Mouse (Mus musculus) olfactory bulb, adult 2 months (tissue): ENCODE data around the gene Shroom1. TPM values are rescaled to one million over a fixed set of nuclear protein-coding genes. Genes with fewer than 3 reads are reported as not detected.

ENCODE experiments used
- H3K27ac ChIP-seq: fragments of 200-500 bp; 2 replicates; pipeline ENCODE4 v1.5.1; 2012; ENCODE audit warnings: low read depth, low read length; ENCODE audit not compliant: insufficient read depth
- H3K4me1 ChIP-seq: fragments of 200-500 bp; 2 replicates; pipeline ENCODE4 v1.6.1; 2012; ENCODE audit warnings: low read length; ENCODE audit not compliant: control insufficient read depth, insufficient read depth
- H3K4me3 ChIP-seq: fragments of 200-500 bp; 2 replicates; pipeline ENCODE4 v1.5.1; 2012; ENCODE audit warnings: mild to moderate bottlenecking, low read depth, low read length, moderate library complexity; ENCODE audit not compliant: insufficient read depth
- CTCF ChIP-seq: fragments of 200-500 bp; IDR thresholded peaks from 2 replicates; pipeline ENCODE4 v1.5.1; 2012; ENCODE audit warnings: low read depth, mild to moderate bottlenecking, low read length, moderate library complexity; ENCODE audit not compliant: insufficient read depth
- POLR2A ChIP-seq: fragments of 200-500 bp; IDR thresholded peaks from 2 replicates; pipeline ENCODE4 v1.6.1; 2012; ENCODE audit warnings: mild to moderate bottlenecking, low read depth, low read length, moderate library complexity; ENCODE audit not compliant: insufficient read depth
- WGBS: fragments of 180-500 bp; shearing (Covaris S2); methylation state at CpG from one replicate; pipeline ENCODE4 v1.1.7; 2018; 5-methylcytosine and 5-hydroxymethylcytosine counted together
- polyA plus RNA-seq: library from polyadenylated mRNA; stranded (reverse); fragments of >200 nt; gene quantifications from 2 replicates; pipeline ENCODE4 v1.2.4, GENCODE M21; 2012; ENCODE audit warnings: low replicate concordance; ENCODE audit not compliant: missing spikeins, insufficient read depth, insufficient read length

Shroom1 gene
- polyA plus RNA-seq, 1 experiment: not detected

GRCm38 (mm10) chr11:53460192-53460591 lies 3.2 kb downstream of the Shroom1 start:
- TF ChIP-seq CTCF (no peak), POLR2A (no peak)
- Histone ChIP-seq H3K4me1 (peaks cover 17% of the 10 kb centered on the region), H3K4me3 (no peak overlapping the region), H3K27ac (no peak overlapping the region)
- 88% methylated on average over 3 of the region's 3 CpGs for WGBS

GRCm38 (mm10) chr11:53461727-53462126 lies 4.7 kb downstream of the Shroom1 start:
- Histone ChIP-seq H3K27ac (no peak overlapping the region), H3K4me1 (peaks cover 28% of the 10 kb centered on the region), H3K4me3 (no peak overlapping the region)
- WGBS: 54% methylated on average over 5 of the region's 5 CpGs
- no peak for TF ChIP-seq POLR2A
- no peak for TF ChIP-seq CTCF

- Histone ChIP-seq H3K4me1 (peaks cover 23% of the 10 kb centered on the region), H3K27ac (no peak overlapping the region), H3K4me3 (peak overlapping the region; percentile 47)
- WGBS: 10% methylated on average over 55 of the region's 55 CpGs
- TF ChIP-seq POLR2A (no peak), CTCF (no peak)
Observed at GRCm38 (mm10) chr11:53463551-53464424, 6.8 kb downstream of the Shroom1 start.

GRCm38 (mm10) chr11:53466231-53466971 lies 9.4 kb downstream of the Shroom1 start:
- TF ChIP-seq CTCF (peak; percentile 86), POLR2A (no peak)
- Histone ChIP-seq H3K27ac (no peak overlapping the region), H3K4me1 (peaks cover 37% of the 10 kb centered on the region), H3K4me3 (peak overlapping the region; percentile 47)
- WGBS: 8% methylated on average over 40 of the region's 40 CpGs

- TF ChIP-seq POLR2A: no peak
- no peak for TF ChIP-seq CTCF
- WGBS: 11% methylated on average over 16 of the region's 16 CpGs
- Histone ChIP-seq H3K4me1 (peaks cover 26% of the 10 kb centered on the region), H3K4me3 (no peak overlapping the region), H3K27ac (peak overlapping the region; percentile 87)
Observed at GRCm38 (mm10) chr11:53469294-53469967, 12.4 kb downstream of the Shroom1 start.

- TF ChIP-seq CTCF (peak; percentile 92), POLR2A (0 out of 2 replicates have a peak, but pooled peaks have one; percentile 52)
- WGBS: 2% methylated on average over 29 of the region's 29 CpGs
- H3K4me3 ChIP-seq: peak within 1 kb of the TSS; percentile 14
- H3K27ac ChIP-seq: peak within 1 kb of the TSS; percentile 87
- peaks cover 27% of the 10 kb centered on the region for H3K4me1 ChIP-seq
Observed at GRCm38 (mm10) chr11:53469968-53470695, 13.1 kb downstream of the Shroom1 start, which contains the start of gene Gm9837. Gene Gm9837, minus strand, starts transcription at chr11:53470479.

- 87% methylated on average over 3 of the region's 3 CpGs for WGBS
- no peak overlapping the region for H3K4me3 ChIP-seq
- no peak overlapping the region for H3K27ac ChIP-seq
- H3K4me1 ChIP-seq: peaks cover 17% of the 10 kb centered on the region
- no peak for TF ChIP-seq POLR2A
- TF ChIP-seq CTCF: no peak
Observed at GRCm38 (mm10) chr11:53472709-53473108, 15.7 kb downstream of the Shroom1 start.

GRCm38 (mm10) chr11:53475620-53476019 lies 18.6 kb downstream of the Shroom1 start:
- Histone ChIP-seq H3K4me1 (peaks cover 25% of the 10 kb centered on the region), H3K27ac (no peak overlapping the region), H3K4me3 (no peak overlapping the region)
- no peak for TF ChIP-seq POLR2A
- no peak for TF ChIP-seq CTCF
- 37% methylated on average over 8 of the region's 8 CpGs for WGBS
